Mouse (Mus musculus) megakaryocyte, embryonic 14.5 days (primary cell): Measurements from ENCODE around the gene Rab23.

Experiments
- FLI1 ChIP-seq: IDR thresholded peaks from 2 replicates; pipeline ENCODE4 v1.6.1; 2012; ENCODE audit warnings: low read length, inconsistent platforms, mixed read lengths
- GATA1 ChIP-seq: IDR thresholded peaks from 3 replicates; pipeline ENCODE4 v1.6.1; 2012; ENCODE audit warnings: mixed read lengths, low read length, inconsistent platforms, borderline replicate concordance

GRCm38 (mm10) chr1:33749109-33749508 is 29.4 kb downstream of the Rab23 start:
- TF ChIP-seq GATA1 (no peak), FLI1 (no peak)
